Mouse (Mus musculus) lung, postnatal 14 days (tissue): ENCODE data around the gene Klrb1.

Experiments used
- DNase-seq: peaks from one replicate; pipeline ENCODE4 v3.0.0; 2021

Klrb1 gene

DNA sequence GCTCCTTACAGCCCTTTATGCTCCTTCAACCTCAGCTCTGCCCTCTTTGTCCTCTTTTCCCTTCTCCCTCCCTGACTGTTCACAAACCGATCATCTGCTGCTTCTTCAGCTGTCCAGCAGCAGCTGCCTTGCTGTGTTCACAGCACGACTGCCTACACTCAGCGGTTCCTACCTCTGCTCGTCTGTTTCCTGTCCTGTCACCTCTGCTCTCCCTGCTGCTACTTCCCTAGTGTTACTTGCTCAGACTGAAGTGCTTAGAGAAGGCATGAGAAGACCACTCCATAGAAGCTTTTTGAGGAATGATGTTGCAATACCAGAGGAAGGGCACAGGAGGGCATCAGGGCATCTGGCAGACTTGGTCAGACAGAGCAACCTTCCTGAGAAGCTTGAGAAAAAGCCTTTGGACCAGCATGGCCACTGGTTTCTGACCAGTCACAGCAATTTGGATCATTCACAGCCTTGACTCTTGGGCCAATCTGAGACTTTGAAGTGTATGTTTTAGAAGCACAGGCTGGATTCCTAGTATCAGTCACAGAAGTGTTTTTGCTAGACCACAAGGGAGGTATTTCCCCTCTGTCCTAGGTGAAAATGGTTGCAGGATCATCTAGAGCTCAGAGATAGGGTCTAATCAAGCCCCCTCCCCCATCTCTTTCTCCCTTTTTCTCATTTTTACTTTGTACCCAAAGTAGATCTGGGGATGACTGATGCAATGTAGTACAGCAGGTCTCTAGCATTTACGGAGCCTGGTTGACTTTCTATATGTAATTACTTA, 11.2 kb upstream of the Klrb1 start:
- DNase-seq = no peak

DNA sequence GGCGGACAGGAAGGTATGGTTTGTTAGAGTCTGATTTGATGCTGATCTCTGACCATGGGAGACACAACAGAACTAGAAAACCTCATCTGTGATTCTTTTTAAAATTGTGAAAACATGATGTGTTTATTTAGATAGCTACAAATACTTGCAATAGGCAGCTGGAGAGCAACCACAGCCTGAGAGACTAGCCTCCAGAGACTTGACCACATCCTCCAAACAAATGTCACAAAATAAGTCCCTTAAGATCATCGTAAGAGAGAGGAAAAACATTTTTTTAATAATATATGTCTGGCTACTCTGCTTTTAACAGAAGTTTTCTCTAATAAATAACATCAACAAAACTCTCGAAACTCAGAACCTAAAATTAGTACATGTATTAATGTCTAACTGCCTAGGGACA, 9.2 kb upstream of the Klrb1 start:
- DNase-seq = no peak

DNA sequence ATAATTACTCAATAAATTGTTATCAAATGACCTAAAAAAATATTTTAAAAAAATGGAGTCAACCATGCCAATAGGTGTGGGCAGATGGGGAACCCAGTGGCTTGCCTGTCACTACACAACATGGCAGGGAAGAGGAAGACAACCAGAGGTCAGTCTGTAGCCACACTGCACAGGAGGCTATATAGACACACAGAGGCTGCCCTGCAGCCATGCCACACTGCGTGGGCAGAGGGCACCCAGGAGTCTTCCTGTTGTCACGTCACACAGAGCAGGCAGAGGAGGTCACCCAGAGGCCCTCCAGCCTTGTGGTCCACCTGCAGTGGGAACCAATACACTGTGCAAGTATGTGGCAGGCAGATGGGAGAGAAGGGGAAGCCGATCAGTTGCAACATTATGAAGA, 21.2 kb downstream of the Klrb1 start:
- no peak for DNase-seq

DNA sequence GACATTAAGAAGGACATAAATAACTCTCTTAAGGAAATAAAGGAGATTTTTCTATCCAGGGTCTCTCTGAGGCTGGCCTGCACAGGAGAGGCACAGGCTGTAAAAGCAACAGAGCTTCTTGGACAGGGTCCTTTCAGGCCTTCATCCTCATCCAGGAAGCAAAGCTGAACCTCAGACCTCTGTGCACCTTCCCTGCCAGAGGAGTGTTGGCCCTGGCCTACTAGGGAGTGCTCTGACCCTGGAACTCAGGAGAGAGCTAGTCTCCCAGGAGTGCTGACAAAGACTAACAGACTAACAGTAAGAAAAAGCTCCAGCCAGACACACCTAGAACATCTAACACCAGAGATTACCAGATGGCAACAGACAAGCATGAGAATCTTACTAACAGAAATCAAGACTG, 43.3 kb downstream of the Klrb1 start:
- no peak for DNase-seq

DNA sequence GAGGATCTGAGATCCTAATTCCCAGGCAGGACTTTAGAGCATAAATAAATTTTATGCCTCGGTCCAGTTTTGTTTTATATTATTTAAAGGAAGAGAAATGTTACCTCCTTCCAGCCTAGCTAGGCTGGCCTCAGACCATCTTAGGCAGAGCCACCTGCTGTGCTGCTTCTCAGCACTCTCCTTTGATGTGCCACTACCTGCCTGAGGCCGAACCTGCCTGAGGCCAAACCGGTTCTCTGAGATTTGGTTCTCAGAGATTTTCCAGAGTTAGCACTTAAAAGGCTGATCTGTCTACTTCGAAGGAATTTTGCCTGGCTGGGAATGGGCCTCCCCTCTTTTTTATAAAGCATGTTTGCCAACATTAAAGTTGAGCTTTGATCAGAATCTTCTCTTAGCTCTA, 52.9 kb downstream of the Klrb1 start:
- DNase-seq = no peak

DNA sequence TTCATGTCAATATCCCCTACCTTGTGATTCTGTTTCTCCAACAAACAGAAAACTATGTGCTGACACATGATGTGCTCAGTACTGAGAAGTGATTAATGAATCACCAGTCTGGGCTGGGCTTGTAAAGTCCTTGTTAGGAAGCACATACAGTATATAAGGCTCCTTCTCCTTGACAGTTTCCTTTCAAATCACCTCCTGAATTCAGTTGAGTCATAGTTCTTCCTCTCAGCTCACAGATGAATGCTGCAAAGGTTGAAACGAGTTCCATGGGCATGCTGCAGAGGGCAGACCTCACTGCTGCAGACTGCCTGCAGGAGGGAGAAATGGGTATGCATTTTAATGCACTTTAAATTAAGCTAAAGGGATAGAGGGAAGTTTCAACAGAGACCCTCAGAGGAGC, 60.7 kb downstream of the Klrb1 start, which contains the start of gene Clec2h:
Gene Clec2h, plus strand, starts transcription at position 180 of the 400 bp plus-strand sequence.
- DNase-seq = no peak

DNA sequence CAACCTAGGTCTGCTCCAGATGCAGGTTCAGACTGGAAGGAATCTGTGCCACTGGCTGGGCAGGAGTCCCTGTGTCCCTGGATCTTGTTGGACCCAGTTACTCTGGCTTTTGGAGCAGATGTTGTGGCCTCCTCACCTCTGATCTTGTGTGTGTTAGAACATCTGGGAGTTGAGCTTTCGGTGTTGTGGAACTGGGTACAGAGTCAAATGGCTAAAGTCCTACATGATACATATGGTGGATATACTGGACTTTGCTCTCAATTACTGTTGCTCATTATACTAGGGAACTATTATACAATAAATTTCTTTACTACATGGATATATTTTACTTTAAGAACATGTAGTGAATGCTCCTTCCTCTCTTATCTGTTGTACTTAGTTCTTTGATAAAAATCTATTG, 61.6 kb downstream of the Klrb1 start:
- DNase-seq = no peak
